Mouse (Mus musculus) neural tube, embryonic 10.5 days (tissue): ENCODE results near the gene Limch1.

Source experiments
- DNase-seq: peaks from one replicate; pipeline ENCODE4 v3.0.0-alpha.2; 2017; ENCODE audit warnings: low spot score; ENCODE audit errors: extremely low spot score

The Limch1 gene

GRCm38 (mm10) chr5:67098051-67098732 lies 352.6 kb downstream of the Limch1 start:
- DNase-seq = no peak

GRCm38 (mm10) chr5:67098733-67099323 lies 353.2 kb downstream of the Limch1 start, which contains the start of gene Phox2b:
Gene Phox2b, minus strand, starts transcription at chr5:67099301.
- peak; percentile 64 for DNase-seq

GRCm38 (mm10) chr5:67099393-67100271 lies 354.0 kb downstream of the Limch1 start:
- DNase-seq = peak; percentile 67

- peak; percentile 66 for DNase-seq
These were observed 355.2 kb downstream of the Limch1 start for GRCm38 (mm10) chr5:67100564-67101394.

- no peak for DNase-seq
These were observed 355.8 kb downstream of the Limch1 start for GRCm38 (mm10) chr5:67101395-67101760.

GRCm38 (mm10) chr5:67101793-67102600 lies 356.4 kb downstream of the Limch1 start:
- DNase-seq = peak; percentile 72

GRCm38 (mm10) chr5:67103016-67103415 lies 357.4 kb downstream of the Limch1 start:
- DNase-seq = no peak

GRCm38 (mm10) chr5:67106261-67106660 lies 360.6 kb downstream of the Limch1 start:
- no peak for DNase-seq
